Mouse (Mus musculus): ENCODE measurements at regions not wholly inside any gene's neighbourhood (a gene's known extent, or its start where the extent isn't known, plus 50 kb on each side); places are given as distances from the start of the nearest gene placed in this dataset.
A peak's percentile ranks its signal among the peaks of the same experiment; 100 is the strongest.

DNA sequence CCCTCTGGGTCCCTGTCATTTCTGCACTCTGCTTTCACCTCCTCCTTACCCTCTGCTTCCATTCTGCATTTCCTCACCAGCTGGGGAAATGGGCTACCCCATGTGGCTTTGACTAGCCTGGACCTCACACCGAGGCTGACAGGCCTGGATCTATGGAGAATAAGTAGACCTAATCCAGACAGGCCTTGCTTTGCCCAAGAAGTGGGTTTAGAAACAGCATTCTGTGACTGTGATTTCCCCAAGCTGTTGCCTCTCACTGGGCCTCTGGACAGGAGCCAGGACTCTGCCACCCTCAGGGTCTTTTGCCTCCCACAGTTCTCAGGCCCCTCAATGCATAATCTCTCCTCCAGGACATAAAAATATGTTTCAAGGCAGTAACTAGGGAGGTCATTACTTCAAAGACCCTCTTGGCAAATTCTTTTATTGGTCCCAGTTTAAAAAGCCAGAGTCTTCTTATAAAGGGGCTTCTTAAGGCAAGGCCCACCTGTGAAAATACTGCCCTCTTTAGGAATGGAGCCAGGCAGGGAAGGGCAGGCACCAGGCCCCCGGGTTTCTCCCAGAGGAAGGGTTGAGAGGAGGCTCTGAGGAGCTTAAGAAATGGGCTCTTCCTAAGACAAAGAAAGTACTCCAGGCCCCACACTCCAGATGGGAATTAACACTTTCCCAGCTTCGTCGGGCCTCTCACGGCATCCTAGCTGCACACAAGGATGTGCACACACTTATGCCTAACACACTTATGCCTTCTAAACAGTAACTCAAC is 151.8 kb downstream of the Cyp26b1 start:
- DNase-seq (ENCODE audit: low spot score in 2 of 2) = no peak

DNA sequence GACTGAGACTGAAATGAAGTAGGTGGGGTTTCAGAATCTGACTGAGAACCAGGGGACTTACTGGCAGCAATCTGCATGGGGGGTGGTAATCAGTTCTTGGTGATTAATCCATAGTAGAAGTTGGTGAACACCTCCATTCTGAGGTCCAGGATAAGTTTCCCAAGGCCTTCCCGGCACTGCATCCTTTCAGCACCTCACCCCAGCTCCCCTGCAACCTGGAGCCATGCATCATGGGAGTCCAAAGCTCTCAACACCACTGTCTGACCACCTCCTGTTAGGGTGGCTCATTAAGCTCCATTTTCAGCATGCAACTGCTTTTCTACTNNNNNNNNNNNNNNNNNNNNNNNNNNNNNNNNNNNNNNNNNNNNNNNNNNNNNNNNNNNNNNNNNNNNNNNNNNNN is 157.0 kb downstream of the Cyp26b1 start:
- DNase-seq (ENCODE audit: low spot score in 2 of 2) = no peak

DNA sequence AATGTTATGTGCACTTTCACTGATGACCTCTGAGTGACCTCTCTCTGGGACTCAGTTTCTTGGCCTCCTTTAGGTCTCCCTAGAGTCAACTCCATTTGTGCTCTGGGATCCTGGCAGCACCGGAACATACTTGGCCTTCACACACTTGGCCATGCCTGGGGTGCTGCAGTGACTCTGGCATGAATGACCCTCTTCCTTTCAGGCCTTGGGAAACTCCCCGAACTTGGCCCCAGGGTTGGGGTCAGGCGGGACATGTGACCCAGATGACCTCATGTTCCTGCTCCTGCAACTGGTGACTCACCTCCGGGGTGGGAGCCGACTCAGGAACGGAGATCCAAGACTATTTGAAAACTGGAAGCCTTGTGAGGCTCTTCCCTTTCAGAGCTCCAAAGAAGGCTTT is 159.2 kb downstream of the Cyp26b1 start:
- peak; percentile 10 to 30 for DNase-seq (ENCODE audit: low spot score in 2 of 2)

DNA sequence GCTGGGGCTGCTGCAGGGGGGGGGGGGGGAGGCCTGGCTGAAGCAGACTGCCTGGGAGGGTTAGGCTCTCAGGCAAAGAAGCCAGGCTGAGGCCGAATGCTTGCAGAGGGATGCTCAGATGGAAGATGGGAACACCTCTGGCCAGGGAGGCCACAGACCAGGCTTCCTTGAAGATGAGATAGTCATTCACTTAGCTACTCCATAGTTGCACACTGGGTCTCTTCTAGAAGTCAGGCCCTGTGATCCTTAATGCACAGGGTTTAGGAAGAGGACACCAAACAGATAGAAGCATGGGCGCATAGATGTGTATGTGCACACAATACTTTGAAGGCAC is 162.1 kb downstream of the Cyp26b1 start:
- no peak for DNase-seq (ENCODE audit: low spot score in 2 of 2)

DNA sequence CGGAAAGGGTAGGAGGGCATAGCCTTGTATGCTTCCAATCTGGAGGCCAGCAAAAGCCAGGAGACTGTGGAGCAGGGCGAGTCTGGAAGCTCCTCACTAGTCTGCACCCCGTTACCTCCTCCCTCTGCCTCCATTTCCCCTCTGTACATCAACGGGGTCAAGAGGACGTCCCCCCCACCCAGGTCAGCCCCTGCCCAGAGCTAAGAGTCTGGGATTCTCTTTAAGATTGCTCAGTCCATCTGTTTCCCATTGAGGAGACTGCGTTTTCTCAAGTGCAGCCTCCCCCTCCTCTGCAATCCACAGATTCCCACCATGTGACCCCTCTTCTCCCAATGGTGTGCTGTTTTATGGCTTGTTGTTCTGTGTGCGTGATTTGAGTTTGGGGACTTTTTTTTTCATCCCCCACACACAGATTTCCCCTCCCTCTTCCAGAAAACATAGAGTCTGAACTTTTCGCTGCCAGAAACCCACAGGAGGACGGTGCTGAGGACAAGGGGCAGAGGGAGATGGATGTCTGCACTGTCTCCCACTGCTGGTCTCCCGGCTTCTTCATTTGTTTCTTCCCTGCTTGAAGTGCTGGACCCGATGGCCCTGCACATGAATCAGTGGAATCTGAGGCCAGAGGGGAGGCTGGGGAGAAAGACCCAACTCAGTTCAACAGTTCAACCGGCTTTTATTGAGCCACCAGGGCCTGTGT is 162.6 kb downstream of the Cyp26b1 start:
- DNase-seq (ENCODE audit: low spot score in 2 of 2) = no peak

DNA sequence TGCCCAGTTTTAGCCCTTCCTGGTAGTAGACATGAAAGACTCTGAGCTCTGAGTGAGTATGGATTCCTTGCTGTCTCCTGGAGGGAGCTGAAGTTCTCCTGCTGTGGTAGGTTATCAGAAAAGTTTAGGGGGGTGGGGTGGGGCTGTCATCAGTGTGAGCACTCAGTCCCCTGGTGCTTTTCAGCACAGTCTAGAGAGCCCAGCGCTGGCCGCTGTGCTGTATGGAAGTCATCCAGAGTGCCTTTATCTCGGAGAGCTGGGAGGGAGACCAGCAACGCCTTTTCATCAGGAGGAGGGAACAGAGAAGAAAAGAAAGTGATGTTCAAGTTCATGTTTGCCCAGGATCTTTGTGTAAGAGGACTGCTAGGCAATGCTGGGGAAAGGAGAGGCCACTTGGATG is 163.6 kb downstream of the Cyp26b1 start:
- no peak for DNase-seq (ENCODE audit: low spot score in 2 of 2)

DNA sequence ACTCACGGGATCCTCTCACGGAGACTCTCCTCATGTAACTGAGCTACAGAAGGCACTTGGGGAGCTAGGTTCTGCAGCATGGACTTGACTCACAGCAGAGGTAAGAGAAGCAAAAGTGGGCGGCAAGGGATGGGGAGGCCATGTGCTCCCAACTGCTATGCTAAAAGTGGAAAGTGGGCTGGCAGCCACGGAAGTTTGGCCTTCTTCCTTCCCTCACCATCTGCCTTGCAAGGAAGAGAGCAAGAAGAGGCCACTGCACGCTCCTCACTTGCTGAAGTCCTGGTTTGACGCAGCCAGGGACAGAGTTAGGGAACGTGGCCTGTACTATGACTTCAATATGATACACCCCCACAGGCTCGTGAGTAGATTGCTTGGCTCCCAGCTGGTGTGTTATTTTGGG is 164.5 kb downstream of the Cyp26b1 start:
- no peak for DNase-seq (ENCODE audit: low spot score in 2 of 2)

DNA sequence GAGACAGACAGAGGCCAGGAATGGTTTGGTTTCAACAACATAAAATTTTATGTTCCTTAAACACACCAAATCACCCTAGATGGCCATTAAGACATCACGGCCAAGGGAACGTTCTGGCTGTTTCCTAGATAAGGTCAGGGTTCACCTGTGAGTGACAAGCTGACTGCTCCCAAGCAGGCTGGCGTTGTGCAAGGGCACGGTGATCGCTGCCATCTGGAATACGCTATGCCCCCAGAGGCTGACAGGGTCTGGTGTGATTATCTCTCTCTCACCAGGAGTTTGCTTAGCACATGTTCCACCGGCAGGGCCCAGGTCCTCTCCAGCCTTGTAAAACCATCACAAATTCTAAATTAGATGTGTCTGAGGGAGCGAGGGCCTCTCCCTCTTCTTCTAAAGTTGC is 167.0 kb downstream of the Cyp26b1 start:
- no peak for DNase-seq (ENCODE audit: low spot score in 2 of 2)

DNA sequence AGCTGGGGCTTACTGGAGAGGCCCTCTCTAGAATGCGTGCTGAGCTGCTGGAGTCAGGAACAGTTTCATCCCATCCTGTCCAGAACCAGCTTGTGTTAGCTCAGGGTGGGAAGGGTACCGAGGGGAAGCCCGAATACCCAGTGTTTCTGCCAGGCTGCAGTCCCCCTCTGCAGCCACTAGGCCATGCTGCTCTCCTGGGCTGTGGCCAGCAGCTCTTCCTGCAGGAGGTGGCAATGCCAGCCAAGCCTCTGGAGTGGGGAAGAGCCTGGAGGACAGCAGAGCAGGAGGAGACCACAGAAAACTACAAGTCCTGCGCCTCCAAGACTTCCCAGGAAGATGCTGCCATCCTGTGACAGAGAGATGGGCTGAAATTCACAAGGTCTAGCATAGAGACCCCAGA is 167.9 kb downstream of the Cyp26b1 start:
- DNase-seq (ENCODE audit: low spot score in 2 of 2) = peak; percentile 21 to 43

DNA sequence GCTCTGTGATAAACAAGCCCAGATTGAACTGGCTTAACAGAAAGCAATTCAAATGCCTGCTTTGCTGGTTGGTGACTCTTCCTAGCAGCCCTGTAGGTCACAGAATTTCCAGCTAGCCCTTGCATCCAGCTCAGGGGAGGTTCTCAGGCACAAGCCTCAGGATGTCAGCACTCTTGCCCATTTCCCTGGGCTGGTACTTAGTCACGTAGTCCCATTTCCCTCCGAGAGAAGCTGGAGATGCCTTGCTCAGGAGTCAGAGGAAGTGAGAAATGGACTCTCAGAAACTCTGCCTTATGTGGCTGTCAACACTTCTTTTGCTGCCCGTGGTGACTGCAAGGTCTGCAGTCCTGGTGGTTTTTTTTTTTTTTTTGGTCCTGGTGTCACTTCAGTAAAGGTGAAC is 170.8 kb downstream of the Cyp26b1 start:
- DNase-seq (ENCODE audit: low spot score in 2 of 2) = no peak

DNA sequence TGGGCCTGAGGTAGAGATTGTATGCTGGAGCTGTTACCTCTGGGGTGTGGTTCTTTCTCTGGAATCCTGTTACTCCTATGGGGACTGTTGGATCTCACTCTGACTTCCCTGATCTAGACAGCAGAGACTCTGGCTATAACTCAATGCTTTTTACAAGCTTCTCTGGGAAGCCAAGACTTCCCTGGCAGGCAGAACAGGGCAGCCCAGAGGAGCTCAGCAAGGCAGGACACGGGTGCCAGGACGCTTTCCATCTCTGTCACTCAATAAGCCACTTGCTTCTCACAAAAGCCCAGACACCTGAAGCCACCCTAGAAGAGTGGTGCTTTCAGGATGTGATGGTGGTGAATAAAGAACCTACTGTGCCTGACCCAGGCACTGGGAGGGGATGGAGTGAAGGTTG is 174.0 kb downstream of the Cyp26b1 start:
- DNase-seq (ENCODE audit: low spot score in 2 of 2) = no peak

DNA sequence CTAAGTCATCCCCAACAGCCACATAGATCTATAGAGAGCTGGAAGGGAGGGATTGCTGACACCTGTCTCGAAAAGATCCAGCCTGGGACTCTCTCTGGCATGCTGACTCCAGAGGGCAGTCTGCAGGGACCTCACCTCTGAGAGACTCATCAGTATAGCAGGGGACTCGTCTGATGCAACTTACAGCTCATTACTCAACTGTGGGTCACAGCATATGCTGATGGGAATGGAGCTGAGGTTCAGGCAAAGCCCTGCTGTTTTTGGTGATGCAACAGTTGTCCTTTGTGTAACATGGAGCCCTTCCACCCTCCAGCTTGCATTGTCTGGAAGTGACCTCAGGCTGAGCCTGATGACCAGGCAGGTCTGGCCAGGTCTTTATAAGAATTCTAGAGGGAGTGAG is 174.4 kb downstream of the Cyp26b1 start:
- no peak for DNase-seq (ENCODE audit: low spot score in 2 of 2)

DNA sequence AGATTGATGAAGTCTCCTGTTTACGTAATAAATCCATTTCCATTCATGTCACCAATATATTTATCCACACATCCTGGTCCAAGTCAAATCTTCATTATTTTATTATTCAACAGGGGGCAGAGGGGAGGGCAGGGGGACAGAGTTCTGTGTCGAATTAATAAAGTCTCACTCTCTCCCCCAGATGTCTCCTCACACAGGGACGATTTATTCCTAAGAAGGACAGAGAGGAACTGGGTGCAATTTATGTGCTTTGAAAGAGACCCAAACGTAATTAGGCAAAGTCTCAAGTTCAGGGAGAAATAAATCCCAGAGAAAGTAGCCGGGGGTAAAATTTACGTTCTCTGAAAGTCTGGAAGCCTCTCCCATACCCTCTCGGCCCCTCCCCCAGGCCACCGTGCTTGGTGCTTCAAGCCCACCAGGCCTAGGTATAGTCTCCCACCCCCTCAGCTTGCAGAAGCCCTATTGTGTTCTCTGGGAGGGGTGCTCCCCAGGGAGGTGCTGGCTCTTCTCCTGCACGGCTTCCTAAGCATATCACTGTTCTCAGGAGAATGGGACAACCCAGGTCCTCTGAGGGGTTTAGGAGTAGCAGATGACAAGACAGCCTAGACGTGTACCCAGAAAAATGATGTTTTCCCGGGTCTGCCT is 176.6 kb downstream of the Cyp26b1 start:
- DNase-seq (ENCODE audit: low spot score in 2 of 2) = no peak

DNA sequence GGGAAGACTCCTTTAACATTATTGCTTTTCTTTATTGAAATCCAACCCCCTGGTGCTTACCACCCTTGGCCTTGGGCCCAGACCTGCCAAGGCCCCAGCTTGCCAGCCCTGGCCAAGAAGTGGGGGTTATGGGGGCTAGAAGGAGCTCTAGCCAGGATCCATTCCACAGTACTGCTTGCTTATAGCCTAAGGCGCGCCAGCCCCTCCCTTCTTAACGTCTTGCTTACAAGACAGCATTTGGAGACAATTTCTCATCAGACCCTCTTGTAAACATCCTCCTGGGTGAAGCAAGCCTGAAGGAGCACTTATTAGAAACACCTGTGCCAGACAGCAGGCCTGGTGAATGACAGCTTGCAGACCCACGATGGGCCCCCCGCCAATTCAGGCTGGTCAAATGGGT is 179.3 kb downstream of the Cyp26b1 start:
- DNase-seq (ENCODE audit: low spot score in 2 of 2) = no peak

DNA sequence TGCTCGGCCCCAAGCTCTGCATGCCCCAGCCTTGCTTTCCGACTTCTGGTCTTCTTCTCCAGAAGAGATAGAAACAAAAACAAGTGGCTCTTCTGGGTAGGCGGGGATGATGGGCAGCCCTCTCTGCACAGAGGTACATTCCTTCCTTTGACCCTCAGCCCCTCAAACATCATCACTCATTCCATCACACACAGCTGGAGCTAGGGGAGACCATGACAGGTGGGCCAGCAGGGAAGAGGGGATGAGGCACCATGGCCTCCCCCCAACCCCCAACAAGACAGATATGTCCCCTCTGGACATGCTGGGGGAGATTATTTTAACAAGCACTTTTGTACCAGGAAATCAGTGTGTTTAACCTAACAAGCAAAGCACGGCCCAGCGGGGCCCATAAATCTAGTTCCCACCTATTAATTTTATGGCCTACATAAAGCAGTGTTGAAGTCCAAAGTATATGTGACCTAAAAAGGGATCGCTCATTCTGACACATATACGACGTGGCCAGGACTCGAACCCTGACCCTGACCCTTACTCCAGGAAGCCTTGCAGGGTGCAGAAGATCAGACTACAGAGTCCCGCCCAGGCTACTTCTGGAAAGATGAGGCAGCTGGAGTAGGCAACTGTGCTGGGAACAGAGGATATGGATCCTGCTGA is 183.7 kb downstream of the Cyp26b1 start:
- DNase-seq (ENCODE audit: low spot score in 2 of 2) = no peak

DNA sequence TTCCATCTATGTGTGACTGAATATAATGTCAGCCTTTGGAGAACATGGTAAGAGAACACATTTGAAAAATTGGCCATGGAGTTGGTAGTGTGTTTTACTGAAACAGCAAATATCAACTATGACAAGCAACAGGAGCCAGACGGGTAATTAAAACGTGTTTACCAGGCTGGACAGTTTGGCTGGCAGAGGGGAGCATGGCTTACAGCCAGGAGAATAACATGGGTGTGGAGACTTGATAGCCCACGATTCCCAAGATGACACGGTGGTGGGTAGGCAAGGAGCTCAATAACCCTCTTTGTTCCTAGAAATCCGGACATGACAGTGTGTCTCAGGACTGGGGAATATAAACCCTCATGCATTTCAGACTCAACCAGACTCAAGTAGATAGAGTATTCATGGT is 185.2 kb downstream of the Cyp26b1 start:
- no peak for DNase-seq (ENCODE audit: low spot score in 2 of 2)

DNA sequence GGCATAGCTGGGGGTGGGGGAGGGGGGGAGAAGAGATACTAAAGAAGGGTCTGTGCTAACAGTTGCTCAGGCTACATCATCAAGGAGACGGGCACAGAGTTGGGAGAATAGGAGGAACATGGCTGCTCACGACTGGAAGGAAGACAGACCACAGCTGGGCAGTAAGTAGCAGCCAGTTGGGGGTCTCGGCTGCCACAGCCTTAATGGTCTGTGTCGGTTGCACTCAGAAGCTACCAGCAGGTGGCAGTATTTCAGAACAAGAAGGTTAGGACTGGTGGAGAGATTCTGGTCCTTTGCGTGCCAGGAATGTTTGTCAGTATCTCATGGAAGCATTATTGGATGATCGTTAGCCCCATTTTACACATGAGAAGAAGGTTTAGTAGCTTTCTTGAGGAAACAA is 185.9 kb downstream of the Cyp26b1 start:
- DNase-seq (ENCODE audit: low spot score in 2 of 2) = peak; percentile 54 to 55

DNA sequence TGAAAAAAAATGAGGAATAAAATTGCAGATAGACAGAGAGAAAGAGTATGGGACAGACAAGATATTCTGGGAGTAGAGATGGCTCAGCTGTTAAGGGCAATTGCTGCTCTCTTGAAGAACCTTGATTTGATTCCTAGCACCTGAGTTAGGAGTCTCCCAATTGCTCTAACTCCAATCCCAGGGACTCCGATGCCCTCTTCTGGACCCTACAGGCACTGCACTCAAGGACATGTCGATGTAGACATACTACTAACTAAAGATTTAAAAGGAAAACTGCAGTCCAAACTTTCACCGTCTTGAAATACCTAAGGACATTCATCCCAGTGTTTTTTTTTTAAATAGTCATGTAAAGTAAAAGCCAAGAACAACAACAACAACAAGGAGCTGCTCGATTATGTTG is 189.0 kb downstream of the Cyp26b1 start:
- DNase-seq (ENCODE audit: low spot score in 2 of 2) = no peak

DNA sequence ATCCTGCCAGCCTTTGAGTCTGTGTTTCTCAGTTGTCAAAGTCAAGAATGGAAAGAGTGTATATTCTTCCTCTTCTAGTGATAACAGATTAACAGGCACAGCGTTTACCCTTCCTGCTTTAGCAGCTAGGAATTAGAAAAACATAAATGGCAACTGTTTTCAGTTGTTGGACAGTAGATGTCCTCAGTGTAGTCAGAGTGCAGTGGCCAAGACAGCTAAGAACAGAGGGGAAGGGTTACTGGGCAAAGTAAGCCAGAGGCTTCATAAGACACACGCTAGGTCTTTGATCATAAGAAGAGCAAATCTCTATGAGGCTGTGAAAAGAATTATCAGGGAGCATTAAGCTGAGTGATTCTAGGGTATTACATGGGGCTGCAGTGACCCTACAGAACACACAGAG is 191.3 kb downstream of the Cyp26b1 start:
- no peak for DNase-seq (ENCODE audit: low spot score in 2 of 2)

DNA sequence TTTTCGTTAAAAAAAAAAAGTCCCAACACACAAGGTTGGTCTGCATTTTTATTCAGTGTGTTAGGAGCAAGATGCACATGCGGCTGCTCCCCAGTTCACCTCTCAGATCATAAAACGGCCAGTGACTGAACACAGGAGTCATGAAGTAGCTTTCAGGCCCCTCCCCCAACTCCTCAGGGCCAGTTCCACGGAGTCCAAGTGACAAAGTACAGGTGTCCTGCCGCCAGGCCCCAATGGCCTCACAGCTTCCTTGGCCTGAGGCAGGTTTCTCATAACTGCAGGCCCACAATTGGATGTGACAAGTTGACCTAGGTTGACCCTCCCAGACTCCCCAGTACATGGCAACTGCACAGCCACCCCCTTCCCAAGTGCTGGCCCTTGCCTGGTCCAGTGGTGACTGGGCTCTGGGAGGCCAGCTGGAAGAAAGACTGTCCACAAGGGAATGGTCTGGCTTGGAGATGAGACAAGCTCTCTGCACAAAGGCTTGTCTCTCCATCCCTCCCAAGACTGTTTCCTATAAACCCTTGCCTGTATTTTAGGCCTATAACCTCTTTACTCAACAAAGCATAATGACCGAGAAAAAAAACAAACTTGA is 199.1 kb downstream of the Cyp26b1 start:
- DNase-seq (ENCODE audit: low spot score in 2 of 2) = no peak

DNA sequence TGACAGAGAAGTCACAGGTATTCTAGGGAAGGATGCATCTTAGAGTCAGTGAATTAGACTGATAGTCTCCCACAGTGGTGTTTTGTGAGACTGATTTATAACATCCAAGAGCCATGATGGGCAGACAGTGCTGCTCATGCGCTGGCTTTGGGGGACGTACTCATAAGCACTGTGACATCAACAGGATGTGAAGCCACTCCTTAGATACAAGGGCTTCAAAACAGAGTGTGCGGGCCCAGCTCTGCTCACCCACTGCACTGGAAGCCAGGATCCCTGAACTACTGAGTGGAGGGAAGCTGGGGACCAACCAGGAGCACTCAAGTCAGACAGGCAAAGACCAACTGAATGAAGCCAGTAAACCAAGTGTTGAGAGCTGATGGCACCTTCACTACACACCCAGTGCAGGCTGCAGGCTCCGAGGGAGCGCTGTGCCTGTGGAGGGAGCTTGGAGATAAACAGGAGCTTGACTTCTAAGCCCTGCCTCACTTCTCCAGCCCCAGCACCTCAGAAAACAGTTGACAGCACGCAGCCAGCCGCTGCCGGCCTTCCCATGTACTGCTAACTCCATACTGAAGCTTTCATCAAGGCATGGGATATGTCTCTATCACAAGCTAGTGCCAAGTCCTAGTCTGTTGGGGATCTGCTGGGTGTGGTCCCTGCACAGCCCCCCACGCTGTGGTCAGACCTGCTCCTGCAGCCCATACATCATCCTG is 200.0 kb downstream of the Cyp26b1 start:
- no peak for DNase-seq (ENCODE audit: low spot score in 2 of 2)
